Mouse (Mus musculus) spleen, adult 2 months (tissue): ENCODE measurements around the gene Fosl1.

Source experiments
- CTCF ChIP-seq: fragments of 200-500 bp; IDR thresholded peaks from 2 replicates; pipeline ENCODE4 v1.5.1; 2011; ENCODE audit warnings: mild to moderate bottlenecking, inconsistent platforms; ENCODE audit not compliant: insufficient read depth, insufficient read length, insufficient replicate concordance; ENCODE audit errors: extremely low read depth
- POLR2A ChIP-seq: fragments of 200-500 bp; IDR thresholded peaks from 2 replicates; pipeline ENCODE4 v1.6.1; 2011; ENCODE audit warnings: low read depth, low read length, inconsistent platforms

DNA sequence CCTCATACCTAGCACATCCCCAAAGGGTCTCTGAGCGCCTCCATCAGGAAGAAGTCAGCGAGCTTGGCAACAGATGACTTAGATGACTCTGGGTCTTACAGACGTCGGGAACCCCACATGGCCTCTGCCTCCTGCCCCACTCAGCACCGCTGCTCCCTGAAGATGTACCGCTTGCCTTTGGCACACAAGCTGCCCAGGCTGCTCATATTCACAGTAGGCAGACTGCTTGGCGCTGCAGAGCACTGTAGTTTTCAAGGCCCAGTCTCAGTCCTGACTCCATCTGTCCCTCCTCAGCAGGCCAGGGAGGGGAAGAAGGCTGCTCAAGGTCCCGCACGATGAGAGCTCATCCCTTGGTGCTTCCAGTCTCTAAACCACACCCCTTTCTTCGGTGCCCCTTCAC lies 25.1 kb upstream of the Fosl1 start:
- TF ChIP-seq POLR2A (no peak), CTCF (no peak)
